In genomic region chr1:95747287-95747686, GRCm38 (mm10) we compare ENCODE assay signal across 30 mouse cellular contexts.
DNase-seq lines count a peak whose midpoint lies in the region; ATAC-seq and TF ChIP-seq lines count a peak whose summit lies in the region.
"Had no signal": no experiment of that assay in that cellular context is flagged by ENCODE, and none has a peak within 500 bp of the region (broad histone marks: within the 10 kb centered on the region; RNA-seq: fewer than 3 reads in every experiment).

No protein-coding gene starts in this region.

- no peak for TF ChIP-seq CTCF in liver, embryonic 14.5 days (IDR thresholded peaks at IDR 0.05; ENCODE audit: low read depth)

- H3K27me3 ChIP-seq in liver, embryonic 14.5 days (ENCODE audit: control insufficient read depth, insufficient read depth, low read length), result no peaks in the 10 kb centered on the region
- H3K27me3 ChIP-seq in liver, embryonic 11.5 days (replicated peaks; ENCODE audit: control insufficient read depth, insufficient read depth, low read length), result no peaks in the 10 kb centered on the region
- no peaks in the 10 kb centered on the region for H3K27me3 ChIP-seq in limb, embryonic 10.5 days (ENCODE audit: low read depth, poor library complexity, severe bottlenecking)
- H3K27me3 ChIP-seq: heart, embryonic 15.5 days; hindbrain, embryonic 15.5 days; kidney, embryonic 15.5 days; limb, embryonic 12.5 days; liver, embryonic 13.5 days; lung, embryonic 15.5 days; midbrain, embryonic 15.5 days; neural tube, embryonic 13.5 days; stomach, embryonic 15.5 days had no signal

- H3K27ac ChIP-seq in liver, embryonic 14.5 days, result no peak overlapping the region
- H3K27ac ChIP-seq in liver, embryonic 11.5 days (ENCODE audit: low read depth, low read length), result no peak overlapping the region
- H3K27ac ChIP-seq in limb, embryonic 10.5 days, result no peak overlapping the region
- H3K27ac ChIP-seq: forebrain, embryonic 10.5 days; heart, embryonic 15.5 days; hindbrain, embryonic 15.5 days; kidney, embryonic 15.5 days; limb, embryonic 12.5 days; liver, embryonic 13.5 days; lung, embryonic 15.5 days; midbrain, embryonic 15.5 days; neural tube, embryonic 13.5 days; stomach, embryonic 15.5 days had no signal

- no peaks in the 10 kb centered on the region for H3K4me1 ChIP-seq in liver, embryonic 14.5 days (replicated peaks; ENCODE audit: control insufficient read depth in 2 of 2, insufficient read depth in 2 of 2, low read length in 1 of 2)
- no peaks in the 10 kb centered on the region for H3K4me1 ChIP-seq in liver, embryonic 11.5 days (replicated peaks; ENCODE audit: control insufficient read depth, insufficient read depth, low read length)
- H3K4me1 ChIP-seq in limb, embryonic 10.5 days, result no peaks in the 10 kb centered on the region
- H3K4me1 ChIP-seq: forebrain, embryonic 10.5 days; heart, embryonic 15.5 days; hindbrain, embryonic 15.5 days; kidney, embryonic 15.5 days; limb, embryonic 12.5 days; liver, embryonic 13.5 days; lung, embryonic 15.5 days; midbrain, embryonic 15.5 days; neural tube, embryonic 13.5 days; stomach, embryonic 15.5 days had no signal

- H3K9me3 ChIP-seq in liver, embryonic 14.5 days (ENCODE audit: control insufficient read depth, low read length), result no peaks in the 10 kb centered on the region
- no peaks in the 10 kb centered on the region for H3K9me3 ChIP-seq in liver, embryonic 11.5 days (ENCODE audit: control insufficient read depth, low read length)
- H3K9me3 ChIP-seq in limb, embryonic 10.5 days (replicated peaks), result no peaks in the 10 kb centered on the region
- H3K9me3 ChIP-seq: forebrain, embryonic 10.5 days; heart, embryonic 15.5 days; hindbrain, embryonic 15.5 days; kidney, embryonic 15.5 days; limb, embryonic 12.5 days; liver, embryonic 13.5 days; lung, embryonic 15.5 days; midbrain, embryonic 15.5 days; neural tube, embryonic 13.5 days; stomach, embryonic 15.5 days had no signal

- H3K9ac ChIP-seq in liver, embryonic 14.5 days (replicated peaks), result no peak overlapping the region
- no peak overlapping the region for H3K9ac ChIP-seq in liver, embryonic 11.5 days (ENCODE audit: low read depth, low read length)
- H3K9ac ChIP-seq: heart, embryonic 15.5 days; hindbrain, embryonic 15.5 days; kidney, embryonic 15.5 days; limb, embryonic 12.5 days; liver, embryonic 13.5 days; lung, embryonic 15.5 days; midbrain, embryonic 15.5 days; neural tube, embryonic 13.5 days; stomach, embryonic 15.5 days had no signal

- WGBS in liver, embryonic 14.5 days (ENCODE audit: insufficient replicate concordance), result 9% methylated on average over 2 of the region's 2 CpGs
- WGBS in liver, embryonic 11.5 days, result 46% methylated on average over 2 of the region's 2 CpGs
- 91% methylated on average over 2 of the region's 2 CpGs for WGBS in limb, embryonic 10.5 days

- no peak for ATAC-seq in liver, embryonic 14.5 days (ENCODE audit: insufficient read depth)
- ATAC-seq in liver, embryonic 11.5 days (replicated peaks; ENCODE audit: low FRiP score), result no peak
- ATAC-seq in activated CD4-positive, CD25-positive, alpha-beta regulatory T cell, adult 4 months, result peak; percentile 83
- 0 out of 4 replicates have a peak, but pooled peaks have one; percentile 29 to 33 for ATAC-seq in hematopoietic stem cell, adult 5-6 weeks (replicated peaks in 1 of 2; ENCODE audit: insufficient read depth in 1 of 2, low FRiP score in 2 of 2, low TSS enrichment in 1 of 2, low read depth in 1 of 2, poor library complexity in 2 of 2, severe bottlenecking in 2 of 2)
- ATAC-seq: forebrain, embryonic 16.5 days; intestine, postnatal 0 days; midbrain, embryonic 15.5 days had no signal

- 0 out of 2 replicates have a peak, but pooled peaks have one; percentile 21 for TF ChIP-seq EP300 in liver, embryonic 14.5 days (IDR thresholded peaks at IDR 0.05; ENCODE audit: low read depth)

- no peak overlapping the region for H3K4me2 ChIP-seq in liver, embryonic 14.5 days (ENCODE audit: low read depth)
- no peak overlapping the region for H3K4me2 ChIP-seq in liver, embryonic 11.5 days
- H3K4me2 ChIP-seq: heart, embryonic 15.5 days; hindbrain, embryonic 15.5 days; kidney, embryonic 15.5 days; limb, embryonic 12.5 days; liver, embryonic 13.5 days; lung, embryonic 15.5 days; midbrain, embryonic 15.5 days; neural tube, embryonic 13.5 days; stomach, embryonic 15.5 days had no signal

- DNase-seq in liver, embryonic 14.5 days (ENCODE audit: low read depth in 3 of 3, low spot score in 3 of 3), result peak in 1 of 3 experiments; percentile 19
- DNase-seq in liver, embryonic 11.5 days (ENCODE audit: low spot score), result no peak
- DNase-seq in limb, embryonic 10.5 days (ENCODE audit: low spot score), result no peak
- no peak for DNase-seq in cerebellum, adult 18-20 months
- no peak for DNase-seq in cerebellum, postnatal 4 days (ENCODE audit: low spot score in 2 of 2)
- DNase-seq: cerebellum, adult 8-10 months; gastrocnemius, postnatal 14 days; heart, postnatal 36 days; kidney, postnatal 36 days; layer of hippocampus, postnatal 36 days; liver, embryonic 13.5 days; lung, postnatal 36 days; retina, postnatal 1 day; right cerebral cortex, postnatal 4 days; thymus, adult 18-20 months; thymus, postnatal 36 days had no signal

- no peaks in the 10 kb centered on the region for H3K36me3 ChIP-seq in liver, embryonic 14.5 days (replicated peaks; ENCODE audit: control insufficient read depth, insufficient read depth, low read depth)
- H3K36me3 ChIP-seq in liver, embryonic 11.5 days (ENCODE audit: control insufficient read depth, insufficient read depth, low read length), result no peaks in the 10 kb centered on the region
- H3K36me3 ChIP-seq in limb, embryonic 10.5 days, result no peaks in the 10 kb centered on the region
- H3K36me3 ChIP-seq: forebrain, embryonic 10.5 days; heart, embryonic 15.5 days; hindbrain, embryonic 15.5 days; kidney, embryonic 15.5 days; limb, embryonic 12.5 days; liver, embryonic 13.5 days; lung, embryonic 15.5 days; midbrain, embryonic 15.5 days; neural tube, embryonic 13.5 days; stomach, embryonic 15.5 days had no signal

- H3K4me3 ChIP-seq in liver, embryonic 14.5 days (ENCODE audit: insufficient read depth in 1 of 2, low read depth in 2 of 2, low read length in 2 of 2), result no peak overlapping the region
- H3K4me3 ChIP-seq in liver, embryonic 11.5 days (ENCODE audit: low read depth, low read length), result no peak overlapping the region
- no peak overlapping the region for H3K4me3 ChIP-seq in limb, embryonic 10.5 days
- H3K4me3 ChIP-seq: forebrain, embryonic 10.5 days; heart, embryonic 15.5 days; hindbrain, embryonic 15.5 days; kidney, embryonic 15.5 days; limb, embryonic 12.5 days; liver, embryonic 13.5 days; lung, embryonic 15.5 days; midbrain, embryonic 15.5 days; myocyte; neural tube, embryonic 13.5 days; stomach, embryonic 15.5 days had no signal

Comparison
In these comparisons a context has a peak if more than half of its experiments do, and no peak if none do; other contexts are left out.
1. ATAC-seq: peak in activated CD4-positive, CD25-positive, alpha-beta regulatory T cell, adult 4 months (single experiment) and hematopoietic stem cell, adult 5-6 weeks (2 of 2); none in liver, embryonic 14.5 days (single experiment) and liver, embryonic 11.5 days (single experiment).